Mouse (Mus musculus): ENCODE data around the gene Creb3l1. TPM values are rescaled to one million over a fixed set of nuclear protein-coding genes. Genes with fewer than 3 reads are reported as not detected.
A peak's percentile ranks its signal among the peaks of the same experiment; 100 is the strongest.

Creb3l1 gene
- polyA plus RNA-seq, 1 experiment from 2014 or later, result 18.7 TPM

- peak; percentile 3; the same call in 1 of the 2 replicates for ATAC-seq
- WGBS, result 2% methylated on average over 3 of the region's 3 CpGs
- no peak overlapping the region for H3K4me3 ChIP-seq (replicated peaks)
- H3K9me3 ChIP-seq, result 0 out of 2 replicates have a peak, but pooled peaks cover 4% of the 10 kb centered on the region
- peaks cover 20% of the 10 kb centered on the region for H3K4me1 ChIP-seq (replicated peaks)
- no peak overlapping the region for H3K9ac ChIP-seq
- peaks cover 10% of the 10 kb centered on the region; the same call in 1 of the 2 replicates for H3K36me3 ChIP-seq
- H3K27me3 ChIP-seq (replicated peaks), result no peaks in the 10 kb centered on the region
- H3K27ac ChIP-seq, result no peak overlapping the region
- H3K4me2 ChIP-seq (replicated peaks), result no peak overlapping the region
Observed at GRCm38 (mm10) chr2:91987542-91987941, 36.8 kb downstream of the Creb3l1 start.

GRCm38 (mm10) chr2:91986071-91986470 is 38.2 kb downstream of the Creb3l1 start:
- Histone ChIP-seq H3K27me3 (replicated peaks) (no peaks in the 10 kb centered on the region), H3K36me3 (peaks cover 10% of the 10 kb centered on the region; the same call in 1 of the 2 replicates), H3K9ac (no peak overlapping the region), H3K9me3 (0 out of 2 replicates have a peak, but pooled peaks cover 4% of the 10 kb centered on the region), H3K27ac (peak overlapping the region; percentile 14), H3K4me1 (replicated peaks) (peaks cover 20% of the 10 kb centered on the region), H3K4me2 (replicated peaks) (no peak overlapping the region), H3K4me3 (replicated peaks) (no peak overlapping the region)
- no peak; the same call in 1 of the 2 replicates for ATAC-seq
- 20% methylated on average over 5 of the region's 5 CpGs for WGBS

GRCm38 (mm10) chr2:91984906-91985525 is 39.3 kb downstream of the Creb3l1 start:
- H3K4me3 ChIP-seq (replicated peaks), result no peak overlapping the region
- H3K36me3 ChIP-seq, result 0 out of 2 replicates have a peak, but pooled peaks cover 3% of the 10 kb centered on the region
- ATAC-seq, result peak; percentile 10
- H3K4me2 ChIP-seq (replicated peaks), result peak overlapping the region; percentile 44
- 0 out of 2 replicates have a peak, but pooled peaks cover 3% of the 10 kb centered on the region for H3K9me3 ChIP-seq
- H3K9ac ChIP-seq, result no peak overlapping the region; the same call in 1 of the 2 replicates
- peaks cover 23% of the 10 kb centered on the region for H3K4me1 ChIP-seq (replicated peaks)
- peak overlapping the region; percentile 80 for H3K27ac ChIP-seq
- 38% methylated on average over 9 of the region's 9 CpGs for WGBS
- no peaks in the 10 kb centered on the region for H3K27me3 ChIP-seq (replicated peaks)

GRCm38 (mm10) chr2:91984439-91984838 is 39.9 kb downstream of the Creb3l1 start:
- no peaks in the 10 kb centered on the region for H3K9me3 ChIP-seq
- H3K4me2 ChIP-seq (replicated peaks), result peak overlapping the region; percentile 44
- WGBS, result 4% methylated on average over 11 of the region's 13 CpGs
- peaks cover 24% of the 10 kb centered on the region for H3K4me1 ChIP-seq (replicated peaks)
- no peaks in the 10 kb centered on the region for H3K27me3 ChIP-seq (replicated peaks)
- no peak overlapping the region; the same call in 1 of the 2 replicates for H3K9ac ChIP-seq
- peak; percentile 95 for ATAC-seq
- H3K27ac ChIP-seq, result peak overlapping the region; percentile 80
- H3K36me3 ChIP-seq, result 0 out of 2 replicates have a peak, but pooled peaks cover 3% of the 10 kb centered on the region
- H3K4me3 ChIP-seq (replicated peaks), result no peak overlapping the region

DNA sequence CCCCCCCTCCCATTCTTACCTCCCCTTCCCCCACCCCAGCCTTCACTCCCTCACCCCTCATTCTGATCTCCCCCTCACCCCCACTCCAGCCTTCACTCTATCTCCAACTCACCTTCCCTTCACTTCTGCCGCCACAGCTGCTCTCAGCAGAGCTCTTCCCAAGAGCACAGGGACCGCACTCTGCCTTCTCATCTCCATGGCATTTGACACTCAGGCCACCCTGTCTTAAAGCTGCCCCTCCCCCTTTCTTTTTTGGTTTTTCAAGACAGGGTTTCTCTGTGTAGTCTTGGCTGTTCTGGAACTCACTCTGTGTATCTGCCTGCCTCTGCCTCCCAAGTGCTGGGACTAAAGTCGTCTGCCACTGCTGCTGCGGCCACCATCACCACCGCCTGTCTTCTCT is 43.5 kb downstream of the Creb3l1 start:
- Histone ChIP-seq H3K4me3 (replicated peaks) (no peak overlapping the region), H3K27me3 (replicated peaks) (peaks cover 9% of the 10 kb centered on the region), H3K36me3 (0 out of 2 replicates have a peak, but pooled peaks cover 3% of the 10 kb centered on the region), H3K9ac (no peak overlapping the region), H3K9me3 (no peaks in the 10 kb centered on the region), H3K27ac (no peak overlapping the region), H3K4me1 (replicated peaks) (peaks cover 31% of the 10 kb centered on the region), H3K4me2 (replicated peaks) (no peak overlapping the region)
- 64% methylated on average over 5 of the region's 5 CpGs for WGBS
- ATAC-seq, result no peak

DNA sequence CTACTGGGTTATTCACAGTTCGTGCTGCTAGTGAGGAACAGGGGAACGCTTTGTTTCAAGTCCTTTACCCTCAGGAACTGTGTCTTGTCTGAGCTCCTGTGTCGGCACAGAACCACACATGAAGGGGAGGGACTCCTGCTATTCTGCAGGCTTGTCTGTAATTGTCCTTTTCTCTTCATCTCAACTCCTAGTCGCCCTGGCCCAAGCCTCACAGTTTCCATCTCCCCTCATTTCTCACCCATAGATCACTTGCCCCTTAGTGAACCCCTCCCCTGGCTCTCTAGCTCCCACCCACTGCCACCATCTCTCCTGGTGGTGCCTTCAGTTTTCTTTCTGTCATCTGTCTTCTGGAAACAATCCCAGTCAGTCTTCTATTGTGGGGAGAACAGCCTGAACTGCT is 44.1 kb downstream of the Creb3l1 start:
- Histone ChIP-seq H3K27ac (peak overlapping the region; percentile 15; the same call in 1 of the 2 replicates), H3K4me1 (replicated peaks) (peaks cover 34% of the 10 kb centered on the region), H3K27me3 (replicated peaks) (peaks cover 15% of the 10 kb centered on the region), H3K4me3 (replicated peaks) (no peak overlapping the region), H3K9me3 (no peaks in the 10 kb centered on the region), H3K9ac (no peak overlapping the region), H3K36me3 (0 out of 2 replicates have a peak, but pooled peaks cover 3% of the 10 kb centered on the region), H3K4me2 (replicated peaks) (no peak overlapping the region)
- ATAC-seq, result no peak
- 26% methylated on average over 4 of the region's 4 CpGs for WGBS

DNA sequence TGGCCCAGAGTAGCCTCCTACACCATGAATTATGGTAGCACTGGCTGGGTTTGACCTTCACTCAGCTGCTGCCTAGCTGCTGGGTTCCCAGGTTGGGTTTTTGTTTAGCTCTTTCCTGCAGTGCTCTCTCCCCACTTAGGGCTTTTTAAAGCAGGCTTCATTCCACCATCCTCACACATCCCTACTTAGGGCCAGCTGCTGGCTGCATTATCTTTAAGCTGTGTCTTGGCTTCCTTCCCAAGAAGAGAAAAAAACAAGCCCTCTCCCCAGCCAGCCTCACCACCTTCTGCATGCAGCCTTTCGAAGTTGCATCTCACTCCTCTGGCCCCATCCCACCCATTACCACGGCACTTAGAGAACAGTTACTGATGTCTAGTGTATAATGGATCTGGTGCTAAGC is 45.8 kb downstream of the Creb3l1 start:
- H3K4me2 ChIP-seq (replicated peaks), result no peak overlapping the region
- WGBS, result 31% methylated on average over 2 of the region's 2 CpGs
- no peaks in the 10 kb centered on the region for H3K9me3 ChIP-seq
- peak overlapping the region; percentile 40 for H3K27ac ChIP-seq
- H3K4me3 ChIP-seq (replicated peaks), result no peak overlapping the region
- H3K4me1 ChIP-seq (replicated peaks), result peaks cover 27% of the 10 kb centered on the region
- H3K9ac ChIP-seq, result no peak overlapping the region
- 0 out of 2 replicates have a peak, but pooled peaks cover 3% of the 10 kb centered on the region for H3K36me3 ChIP-seq
- H3K27me3 ChIP-seq (replicated peaks), result peaks cover 31% of the 10 kb centered on the region
- ATAC-seq, result 0 out of 2 replicates have a peak, but pooled peaks have one; percentile 19

DNA sequence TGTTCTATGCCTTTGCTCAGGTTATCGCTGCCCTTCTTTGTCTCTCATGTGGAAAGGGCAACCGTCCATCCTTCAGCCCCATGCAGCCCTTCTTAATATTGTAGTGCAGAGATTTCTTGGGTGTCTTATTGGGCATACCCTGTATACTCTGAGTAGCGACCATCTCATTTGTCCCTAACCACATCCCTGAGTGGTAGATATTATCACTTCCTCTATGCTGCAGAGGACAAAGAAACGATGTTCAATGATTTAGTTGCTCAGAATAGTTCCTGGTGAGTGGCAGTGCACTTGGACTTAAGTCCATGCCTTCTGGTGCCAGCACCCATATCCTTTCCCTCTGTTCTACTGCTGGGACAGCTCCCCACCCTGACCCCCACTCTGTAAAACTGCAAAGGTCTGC is 46.3 kb downstream of the Creb3l1 start:
- WGBS, result 78% methylated on average over 4 of the region's 4 CpGs
- Histone ChIP-seq H3K9ac (no peak overlapping the region), H3K4me2 (replicated peaks) (no peak overlapping the region), H3K27me3 (replicated peaks) (peaks cover 31% of the 10 kb centered on the region), H3K36me3 (0 out of 2 replicates have a peak, but pooled peaks cover 3% of the 10 kb centered on the region), H3K9me3 (no peaks in the 10 kb centered on the region), H3K4me1 (replicated peaks) (peaks cover 27% of the 10 kb centered on the region), H3K4me3 (replicated peaks) (no peak overlapping the region), H3K27ac (peak overlapping the region; percentile 40)
- no peak for ATAC-seq

DNA sequence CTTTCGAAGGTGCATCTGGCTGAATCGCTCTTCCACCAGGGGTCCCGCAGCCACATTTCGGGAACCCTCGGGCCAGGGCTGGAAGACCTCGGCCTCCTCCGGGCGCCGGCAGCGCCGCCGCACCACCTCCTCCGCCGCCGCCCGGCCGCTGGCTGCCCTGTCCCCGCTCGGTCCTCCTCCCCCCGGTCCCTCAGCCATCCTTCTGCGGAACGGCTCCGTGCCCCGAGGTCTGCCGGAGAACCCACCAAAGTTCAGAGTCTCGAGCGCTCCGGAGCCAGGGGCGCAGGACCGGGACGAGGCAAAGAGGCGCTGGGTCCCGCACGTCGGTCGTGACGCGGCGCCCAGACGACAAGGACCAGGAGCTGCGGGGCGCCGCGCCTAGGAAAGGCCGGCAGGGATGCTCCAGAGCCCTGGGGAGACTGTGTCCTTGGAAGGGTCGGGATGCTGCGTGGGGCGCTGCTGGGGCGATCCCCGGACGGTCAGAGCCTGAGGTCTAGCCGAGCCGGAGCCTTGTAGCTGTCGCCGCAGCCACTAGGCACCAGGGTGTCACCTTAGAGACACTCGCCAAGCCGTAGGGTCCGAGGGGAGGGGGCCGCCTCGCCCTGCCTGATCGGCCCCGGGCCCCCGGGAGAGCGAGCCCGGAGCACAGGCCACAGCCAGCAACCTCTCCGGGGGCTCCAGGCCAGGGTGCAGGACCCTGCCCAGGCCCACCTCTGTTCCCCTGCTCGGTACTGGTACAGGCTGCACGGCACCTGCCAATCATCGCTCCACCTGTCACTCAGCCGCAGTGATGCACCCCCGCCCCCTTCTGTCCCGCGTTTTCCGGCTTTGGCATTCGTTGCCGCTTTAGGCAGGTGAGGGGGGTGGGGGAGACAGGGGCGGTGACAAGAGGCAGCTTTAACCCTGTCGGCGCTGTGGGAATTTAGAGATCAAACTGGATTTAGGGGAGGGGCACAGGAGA is 48.4 kb downstream of the Creb3l1 start, which contains the start of gene Dgkz:
Dgkz (minus strand) TSS at position 284 of the 961 bp plus-strand sequence.
- H3K27ac ChIP-seq, result no peak within 1 kb of the TSS
- H3K4me3 ChIP-seq (replicated peaks), result peak within 1 kb of the TSS; percentile 39
- peak within 1 kb of the TSS; percentile 41 for H3K9ac ChIP-seq
- no peaks in the 10 kb centered on the region for H3K9me3 ChIP-seq
- H3K36me3 ChIP-seq, result no peaks in the 10 kb centered on the region
- peaks cover 31% of the 10 kb centered on the region for H3K27me3 ChIP-seq (replicated peaks)
- peaks cover 47% of the 10 kb centered on the region for H3K4me1 ChIP-seq (replicated peaks)
- H3K4me2 ChIP-seq (replicated peaks), result peak within 1 kb of the TSS; percentile 80
- WGBS, result 3% methylated on average over 79 of the region's 79 CpGs
- peak; percentile 9; the same call in 1 of the 2 replicates for ATAC-seq

DNA sequence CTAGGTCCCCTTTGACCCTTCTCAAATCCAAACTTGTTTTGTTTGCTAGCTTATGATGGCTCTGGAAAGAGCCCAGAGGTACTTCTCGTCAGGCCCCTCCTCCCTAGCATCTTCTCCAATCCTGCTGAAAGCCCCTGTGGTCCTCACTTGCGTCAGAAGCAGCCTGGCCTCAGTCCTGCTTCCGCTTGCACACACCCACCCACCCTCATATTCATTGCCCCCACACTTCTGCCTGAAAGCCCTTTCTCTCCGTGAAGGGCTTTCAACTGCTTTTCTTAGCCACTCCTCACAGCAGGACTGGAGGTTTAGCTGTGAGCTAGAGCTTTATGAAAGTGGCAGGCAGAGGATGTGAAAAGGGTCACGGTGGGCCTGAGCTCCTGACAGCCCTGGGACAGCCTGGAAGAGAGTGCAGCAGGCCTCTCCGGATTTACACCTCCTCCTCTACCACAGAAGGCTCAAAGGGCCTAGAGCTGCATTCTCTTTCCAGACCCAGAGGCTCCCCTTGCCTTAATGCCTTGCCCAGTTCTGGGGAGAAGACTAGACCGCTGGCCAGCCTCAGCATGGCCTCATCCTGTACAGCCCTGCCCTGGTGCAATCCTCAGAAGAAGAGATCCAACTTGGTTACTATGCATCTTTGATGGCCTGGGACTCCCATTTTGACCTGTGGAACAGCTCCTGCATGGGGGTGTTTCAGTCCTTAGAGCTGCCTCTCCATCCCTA is 50.7 kb downstream of the Creb3l1 start:
- no peaks in the 10 kb centered on the region for H3K9me3 ChIP-seq
- no peaks in the 10 kb centered on the region for H3K36me3 ChIP-seq
- H3K4me3 ChIP-seq (replicated peaks), result no peak overlapping the region
- H3K4me1 ChIP-seq (replicated peaks), result peaks cover 41% of the 10 kb centered on the region
- H3K27me3 ChIP-seq (replicated peaks), result peaks cover 31% of the 10 kb centered on the region
- no peak overlapping the region for H3K4me2 ChIP-seq (replicated peaks)
- H3K9ac ChIP-seq, result no peak overlapping the region
- no peak overlapping the region for H3K27ac ChIP-seq
- WGBS, result 61% methylated on average over 7 of the region's 7 CpGs
- ATAC-seq, result no peak

GRCm38 (mm10) chr2:91972121-91972566 is 52.2 kb downstream of the Creb3l1 start:
- H3K9ac ChIP-seq, result no peak overlapping the region
- peaks cover 31% of the 10 kb centered on the region for H3K27me3 ChIP-seq (replicated peaks)
- peak overlapping the region; percentile 81 for H3K27ac ChIP-seq
- H3K4me3 ChIP-seq (replicated peaks), result no peak overlapping the region
- no peaks in the 10 kb centered on the region for H3K36me3 ChIP-seq
- H3K4me2 ChIP-seq (replicated peaks), result peak overlapping the region; percentile 36; the same call in 1 of the 2 replicates
- peaks cover 42% of the 10 kb centered on the region for H3K4me1 ChIP-seq (replicated peaks)
- WGBS, result 18% methylated on average over 13 of the region's 13 CpGs
- no peaks in the 10 kb centered on the region for H3K9me3 ChIP-seq
- peak; percentile 61 for ATAC-seq

Measured in intestine, embryonic 15.5 days (tissue).